Mouse (Mus musculus) forebrain, postnatal 0 days (tissue): ENCODE measurements around the gene Gm20538. TPM values are rescaled to one million over a fixed set of nuclear protein-coding genes. Genes with fewer than 3 reads are reported as not detected.

Source experiments
- ATAC-seq: fragments of 200-750 bp; cut with Nextera tagmentation; 2 replicates; pipeline ENCODE4 v1.8.0; 2017; ENCODE audit warnings: mild to moderate bottlenecking, moderate library complexity
- DNase-seq: peaks from one replicate; pipeline ENCODE4 v3.0.0-alpha.2; 2015
- H3K27ac ChIP-seq: fragments of 300-500 bp; sonication (generic); 2 replicates; pipeline ENCODE4 v1.5.1; 2014; ENCODE audit warnings: low read depth, mild to moderate bottlenecking, antibody characterized with exemption, low read length, moderate library complexity, mixed read lengths
- H3K27me3 ChIP-seq: fragments of 300-500 bp; sonication (generic); 2 replicates; pipeline ENCODE4 v1.6.1; 2014; ENCODE audit warnings: mild to moderate bottlenecking, low read length, mixed read lengths; ENCODE audit not compliant: insufficient read depth
- H3K36me3 ChIP-seq: fragments of 300-500 bp; sonication (generic); 2 replicates; pipeline ENCODE4 v1.6.1; 2014; ENCODE audit warnings: mild to moderate bottlenecking, moderate library complexity; ENCODE audit not compliant: insufficient read depth
- H3K4me1 ChIP-seq: fragments of 300-500 bp; sonication (generic); 2 replicates; pipeline ENCODE4 v1.6.1; 2014; ENCODE audit warnings: antibody characterized with exemption; ENCODE audit not compliant: insufficient read depth
- H3K4me2 ChIP-seq: fragments of 300-500 bp; sonication (generic); 2 replicates; pipeline ENCODE4 v1.6.1; 2014; ENCODE audit warnings: low read depth, mild to moderate bottlenecking, moderate library complexity
- H3K4me3 ChIP-seq: fragments of 300-500 bp; sonication (generic); 2 replicates; pipeline ENCODE4 v1.5.1; 2014; ENCODE audit warnings: low read depth, low read length, mixed read lengths
- H3K9ac ChIP-seq: fragments of 300-500 bp; sonication (generic); 2 replicates; pipeline ENCODE4 v1.6.1; 2014; ENCODE audit warnings: mild to moderate bottlenecking
- H3K9me3 ChIP-seq: fragments of 300-500 bp; sonication (generic); 2 replicates; pipeline ENCODE4 v1.6.1; 2016; ENCODE audit warnings: low read length
- CTCF ChIP-seq: sonication (generic); IDR thresholded peaks from 2 replicates; pipeline ENCODE4 v1.5.1; 2016; ENCODE audit warnings: antibody characterized with exemption, control low read depth, low read depth
- WGBS: fragments of 180-500 bp; shearing (Covaris S2); extraction: QIAGEN DNeasy Blood & Tissue Kit; methylation state at CpG from one replicate; pipeline ENCODE4 v1.1.7; 2014; 5-methylcytosine and 5-hydroxymethylcytosine counted together
- polyA plus RNA-seq: library from polyadenylated mRNA; unstranded; fragments of >200 nt; fragmentation: Nextera tagmentation; extraction: Ambion mirVana; gene quantifications from 2 replicates; pipeline ENCODE4 v1.2.1, GENCODE M21; 2015
- total RNA-seq: library from RNA; depleted of rRNA; stranded (reverse); fragments of >200 nt; gene quantifications from 2 replicates; pipeline ENCODE4 v1.2.3, GENCODE M21; 2014

Gene Gm20538
- total and polyA plus RNA-seq, 2 experiments from 2014 or later = not detected

GRCm38 (mm10) chr19:44535376-44535775, 17.3 kb downstream of the Gm20538 start:
- WGBS = 26% methylated on average over 3 of the region's 3 CpGs
- no peak for DNase-seq
- H3K27me3 ChIP-seq = no peaks in the 10 kb centered on the region

GRCm38 (mm10) chr19:44530018-44530417, 22.6 kb downstream of the Gm20538 start:
- Histone ChIP-seq H3K27me3 (no peaks in the 10 kb centered on the region), H3K27ac (no peak overlapping the region), H3K9me3 (no peaks in the 10 kb centered on the region), H3K36me3 (no peaks in the 10 kb centered on the region), H3K9ac (no peak overlapping the region), H3K4me2 (no peak overlapping the region), H3K4me3 (no peak overlapping the region), H3K4me1 (no peaks in the 10 kb centered on the region)
- 76% methylated on average over 6 of the region's 6 CpGs for WGBS
- ATAC-seq = no peak
- no peak for TF ChIP-seq CTCF
- DNase-seq = no peak

More at GRCm38 (mm10) chr19:44535376-44535775, 17.3 kb downstream of the Gm20538 start:
- no peak for ATAC-seq
- H3K9ac ChIP-seq = no peak overlapping the region
- H3K27ac ChIP-seq = no peak overlapping the region
- no peak overlapping the region for H3K4me2 ChIP-seq
- no peak overlapping the region for H3K4me3 ChIP-seq
- H3K9me3 ChIP-seq = no peaks in the 10 kb centered on the region
- TF ChIP-seq CTCF = peak; percentile 63
- H3K36me3 ChIP-seq = no peaks in the 10 kb centered on the region
- H3K4me1 ChIP-seq = no peaks in the 10 kb centered on the region

- no peak for TF ChIP-seq CTCF
- Histone ChIP-seq H3K4me3 (no peak overlapping the region), H3K4me1 (no peaks in the 10 kb centered on the region), H3K4me2 (no peak overlapping the region), H3K9me3 (no peaks in the 10 kb centered on the region), H3K27ac (no peak overlapping the region), H3K36me3 (no peaks in the 10 kb centered on the region), H3K9ac (no peak overlapping the region), H3K27me3 (no peaks in the 10 kb centered on the region)
- ATAC-seq = no peak
- WGBS = 82% methylated on average over 9 of the region's 9 CpGs
- no peak for DNase-seq
Observed at GRCm38 (mm10) chr19:44525551-44526205, 27.0 kb downstream of the Gm20538 start.

- peaks cover 58% of the 10 kb centered on the region for H3K27me3 ChIP-seq
Observed at GRCm38 (mm10) chr19:44519152-44519551, 33.5 kb downstream of the Gm20538 start.

GRCm38 (mm10) chr19:44517996-44518768, 34.4 kb downstream of the Gm20538 start:
- H3K4me3 ChIP-seq = no peak overlapping the region
- no peaks in the 10 kb centered on the region for H3K36me3 ChIP-seq
- ATAC-seq (no peak), DNase-seq (no peak)
- no peaks in the 10 kb centered on the region for H3K9me3 ChIP-seq
- H3K27ac ChIP-seq = no peak overlapping the region
- 42% methylated on average over 12 of the region's 12 CpGs for WGBS
- peak; percentile 22; the same call in 1 of the 2 replicates for TF ChIP-seq CTCF
- no peak overlapping the region for H3K9ac ChIP-seq
- H3K4me2 ChIP-seq = no peak overlapping the region
- H3K27me3 ChIP-seq = peaks cover 68% of the 10 kb centered on the region
- H3K4me1 ChIP-seq = no peaks in the 10 kb centered on the region

More at GRCm38 (mm10) chr19:44519152-44519551, 33.5 kb downstream of the Gm20538 start:
- H3K4me2 ChIP-seq = no peak overlapping the region
- H3K27ac ChIP-seq = no peak overlapping the region
- H3K4me3 ChIP-seq = no peak overlapping the region
- H3K4me1 ChIP-seq = no peaks in the 10 kb centered on the region
- DNase-seq (no peak), ATAC-seq (no peak)
- TF ChIP-seq CTCF = no peak
- no peak overlapping the region for H3K9ac ChIP-seq
- H3K9me3 ChIP-seq = no peaks in the 10 kb centered on the region
- 30% methylated on average over 7 of the region's 7 CpGs for WGBS
- no peaks in the 10 kb centered on the region for H3K36me3 ChIP-seq

GRCm38 (mm10) chr19:44515769-44516168, 36.9 kb downstream of the Gm20538 start:
- H3K27me3 ChIP-seq = peaks cover 91% of the 10 kb centered on the region
- no peaks in the 10 kb centered on the region for H3K9me3 ChIP-seq
- no peak overlapping the region for H3K9ac ChIP-seq
- H3K4me1 ChIP-seq = peaks cover 8% of the 10 kb centered on the region; the same call in 1 of the 2 replicates
- no peak for DNase-seq
- no peak overlapping the region for H3K4me3 ChIP-seq
- WGBS = 27% methylated on average over 6 of the region's 6 CpGs
- no peak for TF ChIP-seq CTCF
- H3K4me2 ChIP-seq = no peak overlapping the region
- no peak for ATAC-seq
- no peak overlapping the region for H3K27ac ChIP-seq
- H3K36me3 ChIP-seq = no peaks in the 10 kb centered on the region
